Mouse (Mus musculus) heart, embryonic 14.5 days (tissue): ENCODE results near the gene Peli2. TPM values are rescaled to one million over a fixed set of nuclear protein-coding genes. Genes with fewer than 3 reads are reported as not detected.

ENCODE experiments used
- ATAC-seq: fragments of 200-750 bp; cut with Nextera tagmentation; 2 replicates; pipeline ENCODE4 v1.8.0; 2017; ENCODE audit warnings: low read depth, moderate TSS enrichment; ENCODE audit not compliant: insufficient number of reproducible peaks, insufficient read depth, low FRiP score
- H3K27ac ChIP-seq, 2 experiments: fragments of 200-500 bp in 1 of 2; fragments of 300-500 bp in 1 of 2; sonication (generic) in 1 of 2; replicated peaks in 1 of 2; 2 replicates each; pipeline ENCODE4 v1.5.1; 2012 to 2014; ENCODE audit warnings: low read depth in 2 of 2, low read length in 2 of 2, control low read depth in 1 of 2, mild to moderate bottlenecking in 1 of 2, mixed read lengths in 1 of 2; ENCODE audit not compliant: control insufficient read depth in 1 of 2, insufficient read depth in 1 of 2
- H3K27me3 ChIP-seq: fragments of 300-500 bp; sonication (generic); 2 replicates; pipeline ENCODE4 v1.6.1; 2014; ENCODE audit warnings: mild to moderate bottlenecking, low read length, control low read depth; ENCODE audit not compliant: control insufficient read depth, insufficient read depth
- H3K36me3 ChIP-seq: fragments of 300-500 bp; sonication (generic); 2 replicates; pipeline ENCODE4 v1.6.1; 2014; ENCODE audit warnings: mild to moderate bottlenecking, control low read depth, low read length, mixed read lengths; ENCODE audit not compliant: control insufficient read depth, insufficient read depth
- H3K4me1 ChIP-seq, 2 experiments: fragments of 200-500 bp in 1 of 2; fragments of 300-500 bp in 1 of 2; sonication (generic) in 1 of 2; 2 replicates each; pipeline ENCODE4 v1.6.1; 2012 to 2014; ENCODE audit warnings: low read length in 2 of 2, control low read depth in 1 of 2, mixed read lengths in 1 of 2; ENCODE audit not compliant: control insufficient read depth in 2 of 2, insufficient read depth in 2 of 2
- H3K4me2 ChIP-seq: fragments of 300-500 bp; sonication (generic); 2 replicates; pipeline ENCODE4 v1.6.1; 2014; ENCODE audit warnings: mild to moderate bottlenecking, low read length
- H3K4me3 ChIP-seq, 2 experiments: fragments of 200-500 bp in 1 of 2; fragments of 300-500 bp in 1 of 2; sonication (generic) in 1 of 2; 2 replicates each; pipeline ENCODE4 v1.5.1; 2012 to 2014; ENCODE audit warnings: low read length in 2 of 2, mild to moderate bottlenecking in 2 of 2, control low read depth in 1 of 2, low read depth in 1 of 2, moderate library complexity in 1 of 2; ENCODE audit not compliant: control insufficient read depth in 1 of 2, insufficient read depth in 1 of 2
- H3K9ac ChIP-seq: fragments of 300-500 bp; sonication (generic); 2 replicates; pipeline ENCODE4 v1.6.1; 2014; ENCODE audit warnings: mild to moderate bottlenecking, low read length
- H3K9me3 ChIP-seq: fragments of 300-500 bp; sonication (generic); 2 replicates; pipeline ENCODE4 v1.6.1; 2016; ENCODE audit warnings: low read length, control low read depth; ENCODE audit not compliant: control insufficient read depth
- WGBS: fragments of 180-500 bp; shearing (Covaris S2); extraction: QIAGEN DNeasy Blood & Tissue Kit; methylation state at CpG from one replicate; pipeline ENCODE4 v1.1.7; 2014; 5-methylcytosine and 5-hydroxymethylcytosine counted together
- polyA plus RNA-seq: library from polyadenylated mRNA; unstranded; fragments of >200 nt; fragmentation: Nextera tagmentation; extraction: Ambion mirVana; gene quantifications from 2 replicates; pipeline ENCODE4 v1.2.1, GENCODE M21; 2014

Gene Peli2
- polyA plus RNA-seq, 1 experiment from 2014 or later: 5.0 TPM

DNA sequence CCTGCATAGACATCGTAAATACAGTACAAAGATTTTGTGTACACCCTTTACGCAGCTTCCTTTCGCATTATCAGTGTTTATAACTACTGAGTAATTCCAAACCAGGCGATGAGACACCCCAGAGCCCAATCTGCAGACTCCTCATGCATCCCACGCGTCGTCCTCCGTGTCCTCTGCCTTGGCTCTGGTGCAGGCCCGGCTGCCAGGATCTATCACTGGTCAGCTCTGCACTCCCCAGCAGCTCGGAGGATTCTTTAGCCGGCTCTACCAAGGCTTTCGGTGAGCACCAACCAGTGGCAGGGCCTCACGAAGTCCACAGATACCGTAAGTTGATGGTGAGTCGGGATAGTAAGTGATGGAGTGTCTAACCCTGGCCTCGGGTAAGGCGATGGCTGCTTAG, 23.7 kb downstream of the Peli2 start:
- H3K4me2 ChIP-seq: no peak overlapping the region
- H3K4me1 ChIP-seq: peaks cover 4 to 14% of the 10 kb centered on the region in 2 experiments; a peak in 3 of 4 replicates
- H3K9me3 ChIP-seq: no peaks in the 10 kb centered on the region
- no peak overlapping the region for H3K4me3 ChIP-seq
- no peaks in the 10 kb centered on the region for H3K36me3 ChIP-seq
- ATAC-seq: no peak
- H3K9ac ChIP-seq: no peak overlapping the region
- peaks cover 28% of the 10 kb centered on the region for H3K27me3 ChIP-seq
- 49% methylated on average over 17 of the region's 17 CpGs for WGBS
- H3K27ac ChIP-seq: no peak overlapping the region

DNA sequence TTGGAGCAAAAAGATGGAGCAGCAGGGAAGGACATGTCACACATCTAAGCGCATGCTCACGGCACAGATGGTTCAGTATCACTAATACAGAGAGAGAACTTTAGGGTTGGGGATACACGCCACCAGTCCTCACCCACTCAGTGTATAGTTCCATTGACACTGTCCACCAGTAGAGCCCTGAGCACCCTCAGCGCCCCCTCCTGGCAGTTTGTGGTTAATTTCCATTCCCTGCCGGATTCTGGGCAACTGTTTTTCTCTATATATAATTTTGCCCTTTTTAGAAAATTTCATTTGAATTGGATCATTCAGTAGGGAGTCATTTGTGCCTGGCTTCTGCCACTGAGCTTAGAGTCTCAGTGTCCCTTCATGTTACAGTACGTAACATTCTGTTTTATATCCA, 27.1 kb downstream of the Peli2 start:
- ATAC-seq: no peak
- Histone ChIP-seq H3K4me3 (no peak overlapping the region), H3K4me1 (peaks cover 4 to 14% of the 10 kb centered on the region in 2 experiments; a peak in 3 of 4 replicates), H3K9ac (no peak overlapping the region), H3K27me3 (peaks cover 11% of the 10 kb centered on the region), H3K36me3 (no peaks in the 10 kb centered on the region), H3K9me3 (no peaks in the 10 kb centered on the region), H3K4me2 (no peak overlapping the region), H3K27ac (no peak overlapping the region)
- WGBS: 79% methylated on average over 6 of the region's 6 CpGs

- no peaks in the 10 kb centered on the region for H3K36me3 ChIP-seq
- ATAC-seq: no peak
- H3K4me2 ChIP-seq: no peak overlapping the region
- no peak overlapping the region for H3K9ac ChIP-seq
- no peak overlapping the region for H3K27ac ChIP-seq
- no peak overlapping the region for H3K4me3 ChIP-seq
- 75% methylated on average over 6 of the region's 6 CpGs for WGBS
- peaks cover 3 to 8% of the 10 kb centered on the region in 2 experiments; a peak in 3 of 4 replicates for H3K4me1 ChIP-seq
- H3K9me3 ChIP-seq: no peaks in the 10 kb centered on the region
- peaks cover 7% of the 10 kb centered on the region; the same call in 1 of the 2 replicates for H3K27me3 ChIP-seq
Measured at GRCm38 (mm10) chr14:48148615-48149014, 28.0 kb downstream of the Peli2 start.

DNA sequence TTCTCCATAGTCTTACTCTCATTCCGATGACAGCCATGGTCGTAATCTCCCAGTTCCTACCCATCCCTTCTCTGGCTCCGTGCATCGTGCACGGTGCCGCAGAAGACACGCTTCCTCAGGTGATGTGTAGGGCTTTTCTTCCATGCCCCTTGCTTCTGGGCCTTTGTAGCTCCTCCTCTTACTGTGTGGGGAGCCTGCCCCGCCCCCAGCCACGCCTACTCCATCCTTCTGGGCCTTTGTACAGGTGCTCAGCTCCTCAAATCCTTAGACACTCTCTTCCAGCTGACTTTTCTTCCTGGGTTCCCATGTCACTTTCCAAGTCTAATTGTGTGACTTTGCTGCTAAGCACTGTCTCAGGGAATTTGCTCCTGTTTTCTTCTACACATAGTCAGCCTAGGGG, 28.7 kb downstream of the Peli2 start:
- WGBS: 84% methylated on average over 9 of the region's 9 CpGs
- no peak overlapping the region for H3K27ac ChIP-seq
- H3K9ac ChIP-seq: no peak overlapping the region
- H3K4me1 ChIP-seq: peaks cover 0 to 1% of the 10 kb centered on the region in 2 experiments; a peak in 1 of 4 replicates
- H3K9me3 ChIP-seq: no peaks in the 10 kb centered on the region
- peaks cover 7% of the 10 kb centered on the region; the same call in 1 of the 2 replicates for H3K27me3 ChIP-seq
- H3K36me3 ChIP-seq: no peaks in the 10 kb centered on the region
- H3K4me3 ChIP-seq: no peak overlapping the region
- ATAC-seq: no peak
- no peak overlapping the region for H3K4me2 ChIP-seq

GRCm38 (mm10) chr14:48150903-48151302, 30.3 kb downstream of the Peli2 start:
- 29% methylated on average over 1 of the region's 1 CpGs for WGBS
- ATAC-seq: no peak
- Histone ChIP-seq H3K4me3 (no peak overlapping the region), H3K36me3 (no peaks in the 10 kb centered on the region), H3K27ac (no peak overlapping the region), H3K27me3 (peaks cover 7% of the 10 kb centered on the region; the same call in 1 of the 2 replicates), H3K4me1 (no peaks in the 10 kb centered on the region), H3K9ac (no peak overlapping the region), H3K9me3 (no peaks in the 10 kb centered on the region), H3K4me2 (no peak overlapping the region)

- Histone ChIP-seq H3K27me3 (peaks cover 4% of the 10 kb centered on the region; the same call in 1 of the 2 replicates), H3K9ac (no peak overlapping the region), H3K27ac (no peak overlapping the region), H3K4me1 (no peaks in the 10 kb centered on the region), H3K4me3 (no peak overlapping the region), H3K9me3 (no peaks in the 10 kb centered on the region), H3K4me2 (no peak overlapping the region), H3K36me3 (no peaks in the 10 kb centered on the region)
- WGBS: 45% methylated on average over 2 of the region's 2 CpGs
- no peak for ATAC-seq
Measured at GRCm38 (mm10) chr14:48151554-48151953, 30.9 kb downstream of the Peli2 start.

GRCm38 (mm10) chr14:48153064-48153463, 32.4 kb downstream of the Peli2 start:
- H3K27ac ChIP-seq: no peak overlapping the region
- H3K9me3 ChIP-seq: no peaks in the 10 kb centered on the region
- H3K27me3 ChIP-seq: no peaks in the 10 kb centered on the region
- ATAC-seq: no peak
- 55% methylated on average over 2 of the region's 2 CpGs for WGBS
- no peaks in the 10 kb centered on the region for H3K4me1 ChIP-seq
- no peak overlapping the region for H3K4me3 ChIP-seq
- no peak overlapping the region for H3K9ac ChIP-seq
- no peaks in the 10 kb centered on the region for H3K36me3 ChIP-seq
- H3K4me2 ChIP-seq: no peak overlapping the region

GRCm38 (mm10) chr14:48153865-48154511, 33.4 kb downstream of the Peli2 start:
- Histone ChIP-seq H3K4me3 (no peak overlapping the region), H3K4me1 (no peaks in the 10 kb centered on the region), H3K27ac (no peak overlapping the region), H3K9me3 (no peaks in the 10 kb centered on the region), H3K36me3 (no peaks in the 10 kb centered on the region), H3K9ac (no peak overlapping the region), H3K27me3 (no peaks in the 10 kb centered on the region), H3K4me2 (no peak overlapping the region)
- 73% methylated on average over 5 of the region's 5 CpGs for WGBS
- no peak for ATAC-seq
